Mouse (Mus musculus) neural tube, embryonic 15.5 days (tissue): ENCODE measurements at regions not wholly inside any gene's neighbourhood (a gene's known extent, or its start where the extent isn't known, plus 50 kb on each side); places are given as distances from the start of the nearest gene placed in this dataset.

Source experiments
- ATAC-seq: fragments of 200-750 bp; cut with Nextera tagmentation; 2 replicates; pipeline ENCODE4 v1.8.0; 2017; ENCODE audit warnings: mild to moderate bottlenecking, moderate TSS enrichment, moderate library complexity; ENCODE audit not compliant: low FRiP score
- H3K27ac ChIP-seq: fragments of 300-500 bp; sonication (generic); replicated peaks from 2 replicates; pipeline ENCODE4 v1.5.1; 2015; ENCODE audit warnings: mild to moderate bottlenecking, inconsistent platforms
- H3K27me3 ChIP-seq: fragments of 300-500 bp; sonication (generic); replicated peaks from 2 replicates; pipeline ENCODE4 v1.6.1; 2015; ENCODE audit warnings: inconsistent platforms
- H3K36me3 ChIP-seq: fragments of 300-500 bp; sonication (generic); 2 replicates; pipeline ENCODE4 v1.6.1; 2015; ENCODE audit warnings: inconsistent platforms
- H3K4me1 ChIP-seq: fragments of 300-500 bp; sonication (generic); 2 replicates; pipeline ENCODE4 v1.6.1; 2015; ENCODE audit warnings: inconsistent platforms
- H3K4me2 ChIP-seq: fragments of 300-500 bp; sonication (generic); 2 replicates; pipeline ENCODE4 v1.6.1; 2015; ENCODE audit warnings: inconsistent platforms, mild to moderate bottlenecking, moderate library complexity
- H3K4me3 ChIP-seq: fragments of 300-500 bp; sonication (generic); replicated peaks from 2 replicates; pipeline ENCODE4 v1.5.1; 2015; ENCODE audit warnings: mild to moderate bottlenecking, inconsistent platforms
- H3K9ac ChIP-seq: fragments of 300-500 bp; sonication (generic); replicated peaks from 2 replicates; pipeline ENCODE4 v1.6.1; 2015; ENCODE audit warnings: mild to moderate bottlenecking, inconsistent platforms
- H3K9me3 ChIP-seq: fragments of 300-500 bp; sonication (generic); replicated peaks from 2 replicates; pipeline ENCODE4 v1.6.1; 2016; ENCODE audit warnings: inconsistent platforms
- WGBS: fragments of 180-500 bp; shearing (Covaris S2); methylation state at CpG from one replicate; pipeline ENCODE4 v1.1.7; 2015; ENCODE audit warnings: mixed read lengths; 5-methylcytosine and 5-hydroxymethylcytosine counted together

GRCm38 (mm10) chrX:11826737-11827408, 333.3 kb downstream of the Bcor start:
- peaks cover 3% of the 10 kb centered on the region; the same call in 1 of the 2 replicates for H3K27me3 ChIP-seq
- H3K27ac ChIP-seq, result peak overlapping the region; percentile 23; the same call in 1 of the 2 replicates
- no peaks in the 10 kb centered on the region for H3K36me3 ChIP-seq
- no peak overlapping the region for H3K9ac ChIP-seq
- ATAC-seq, result peak; percentile 66
- no peak overlapping the region for H3K4me3 ChIP-seq
- WGBS, result 9% methylated on average over 20 of the region's 20 CpGs
- peak overlapping the region; percentile 38 for H3K4me2 ChIP-seq
- H3K9me3 ChIP-seq, result no peaks in the 10 kb centered on the region
- peaks cover 9% of the 10 kb centered on the region; the same call in 1 of the 2 replicates for H3K4me1 ChIP-seq

- no peak for ATAC-seq
- Histone ChIP-seq H3K36me3 (no peaks in the 10 kb centered on the region), H3K9ac (no peak overlapping the region), H3K4me1 (peaks cover 9% of the 10 kb centered on the region; the same call in 1 of the 2 replicates), H3K4me2 (no peak overlapping the region), H3K4me3 (no peak overlapping the region), H3K9me3 (no peaks in the 10 kb centered on the region), H3K27ac (no peak overlapping the region), H3K27me3 (peaks cover 3% of the 10 kb centered on the region; the same call in 1 of the 2 replicates)
- 68% methylated on average over 12 of the region's 12 CpGs for WGBS
Observed at GRCm38 (mm10) chrX:11829411-11830002, 330.6 kb downstream of the Bcor start.

- H3K4me1 ChIP-seq, result 0 out of 2 replicates have a peak, but pooled peaks cover 3% of the 10 kb centered on the region
- 56% methylated on average over 5 of the region's 5 CpGs for WGBS
- H3K9me3 ChIP-seq, result no peaks in the 10 kb centered on the region
- no peak for ATAC-seq
- H3K4me3 ChIP-seq, result no peak overlapping the region
- H3K36me3 ChIP-seq, result no peaks in the 10 kb centered on the region
- no peak overlapping the region for H3K4me2 ChIP-seq
- peaks cover 13% of the 10 kb centered on the region; the same call in 1 of the 2 replicates for H3K27me3 ChIP-seq
- no peak overlapping the region for H3K9ac ChIP-seq
- H3K27ac ChIP-seq, result no peak overlapping the region
Observed at GRCm38 (mm10) chrX:11837566-11837965, 322.6 kb downstream of the Bcor start.

- H3K9ac ChIP-seq, result no peak overlapping the region
- H3K36me3 ChIP-seq, result no peaks in the 10 kb centered on the region
- H3K27me3 ChIP-seq, result peaks cover 16% of the 10 kb centered on the region; the same call in 1 of the 2 replicates
- no peak overlapping the region for H3K27ac ChIP-seq
- ATAC-seq, result no peak
- 66% methylated on average over 12 of the region's 12 CpGs for WGBS
- H3K4me1 ChIP-seq, result 0 out of 2 replicates have a peak, but pooled peaks cover 3% of the 10 kb centered on the region
- H3K4me3 ChIP-seq, result no peak overlapping the region
- H3K4me2 ChIP-seq, result no peak overlapping the region
- H3K9me3 ChIP-seq, result no peaks in the 10 kb centered on the region
Observed at GRCm38 (mm10) chrX:11839665-11840245, 320.4 kb downstream of the Bcor start.

GRCm38 (mm10) chrX:11840319-11841035, 319.7 kb downstream of the Bcor start:
- peaks cover 16% of the 10 kb centered on the region; the same call in 1 of the 2 replicates for H3K27me3 ChIP-seq
- no peak for ATAC-seq

GRCm38 (mm10) chrX:11845566-11845965, 314.6 kb downstream of the Bcor start:
- H3K9ac ChIP-seq, result no peak overlapping the region
- no peak overlapping the region for H3K4me2 ChIP-seq
- no peaks in the 10 kb centered on the region for H3K9me3 ChIP-seq
- peaks cover 6% of the 10 kb centered on the region; the same call in 1 of the 2 replicates for H3K27me3 ChIP-seq
- no peaks in the 10 kb centered on the region for H3K4me1 ChIP-seq
- H3K4me3 ChIP-seq, result no peak overlapping the region
- ATAC-seq, result no peak
- no peaks in the 10 kb centered on the region for H3K36me3 ChIP-seq
- WGBS, result 87% methylated on average over 2 of the region's 2 CpGs
- no peak overlapping the region for H3K27ac ChIP-seq

More at GRCm38 (mm10) chrX:11840319-11841035, 319.7 kb downstream of the Bcor start:
- Histone ChIP-seq H3K9me3 (no peaks in the 10 kb centered on the region), H3K27ac (no peak overlapping the region), H3K4me2 (no peak overlapping the region), H3K4me3 (no peak overlapping the region), H3K9ac (no peak overlapping the region), H3K36me3 (no peaks in the 10 kb centered on the region), H3K4me1 (0 out of 2 replicates have a peak, but pooled peaks cover 3% of the 10 kb centered on the region)
- 59% methylated on average over 11 of the region's 11 CpGs for WGBS

GRCm38 (mm10) chrX:11855910-11856309, 304.2 kb downstream of the Bcor start:
- ATAC-seq, result no peak
- Histone ChIP-seq H3K27ac (no peak overlapping the region), H3K9ac (no peak overlapping the region), H3K9me3 (no peaks in the 10 kb centered on the region), H3K36me3 (no peaks in the 10 kb centered on the region), H3K27me3 (peaks cover 13% of the 10 kb centered on the region; the same call in 1 of the 2 replicates), H3K4me1 (peaks cover 3% of the 10 kb centered on the region), H3K4me3 (no peak overlapping the region), H3K4me2 (no peak overlapping the region)
- 64% methylated on average over 4 of the region's 4 CpGs for WGBS

- Histone ChIP-seq H3K4me3 (no peak overlapping the region), H3K27ac (no peak overlapping the region), H3K36me3 (no peaks in the 10 kb centered on the region), H3K9ac (no peak overlapping the region), H3K4me1 (peaks cover 16% of the 10 kb centered on the region), H3K9me3 (no peaks in the 10 kb centered on the region), H3K4me2 (no peak overlapping the region), H3K27me3 (peaks cover 18% of the 10 kb centered on the region)
- 61% methylated on average over 9 of the region's 9 CpGs for WGBS
- ATAC-seq, result no peak
Observed at GRCm38 (mm10) chrX:11859396-11859795, 300.8 kb downstream of the Bcor start.

- Histone ChIP-seq H3K9ac (no peak overlapping the region), H3K4me1 (peaks cover 16% of the 10 kb centered on the region), H3K27me3 (peaks cover 23% of the 10 kb centered on the region), H3K4me3 (no peak overlapping the region), H3K36me3 (no peaks in the 10 kb centered on the region), H3K27ac (no peak overlapping the region), H3K9me3 (no peaks in the 10 kb centered on the region), H3K4me2 (no peak overlapping the region)
- 34% methylated on average over 11 of the region's 11 CpGs for WGBS
- no peak for ATAC-seq
Observed at GRCm38 (mm10) chrX:11861119-11861708, 298.9 kb downstream of the Bcor start.

GRCm38 (mm10) chrX:11861892-11862291, 298.3 kb downstream of the Bcor start:
- H3K4me2 ChIP-seq, result no peak overlapping the region
- no peak overlapping the region for H3K9ac ChIP-seq
- H3K4me3 ChIP-seq, result no peak overlapping the region
- WGBS, result 24% methylated on average over 8 of the region's 8 CpGs
- H3K9me3 ChIP-seq, result no peaks in the 10 kb centered on the region
- H3K27ac ChIP-seq, result no peak overlapping the region
- peaks cover 16% of the 10 kb centered on the region for H3K4me1 ChIP-seq
- ATAC-seq, result no peak
- H3K27me3 ChIP-seq, result peaks cover 23% of the 10 kb centered on the region
- no peaks in the 10 kb centered on the region for H3K36me3 ChIP-seq

- Histone ChIP-seq H3K27me3 (peaks cover 23% of the 10 kb centered on the region), H3K4me2 (no peak overlapping the region), H3K9ac (no peak overlapping the region), H3K27ac (no peak overlapping the region), H3K36me3 (no peaks in the 10 kb centered on the region), H3K4me1 (peaks cover 16% of the 10 kb centered on the region), H3K9me3 (no peaks in the 10 kb centered on the region), H3K4me3 (no peak overlapping the region)
- WGBS, result 39% methylated on average over 3 of the region's 3 CpGs
- ATAC-seq, result no peak
Observed at GRCm38 (mm10) chrX:11863106-11863505, 297.0 kb downstream of the Bcor start.
